In the genomic region with DNA sequence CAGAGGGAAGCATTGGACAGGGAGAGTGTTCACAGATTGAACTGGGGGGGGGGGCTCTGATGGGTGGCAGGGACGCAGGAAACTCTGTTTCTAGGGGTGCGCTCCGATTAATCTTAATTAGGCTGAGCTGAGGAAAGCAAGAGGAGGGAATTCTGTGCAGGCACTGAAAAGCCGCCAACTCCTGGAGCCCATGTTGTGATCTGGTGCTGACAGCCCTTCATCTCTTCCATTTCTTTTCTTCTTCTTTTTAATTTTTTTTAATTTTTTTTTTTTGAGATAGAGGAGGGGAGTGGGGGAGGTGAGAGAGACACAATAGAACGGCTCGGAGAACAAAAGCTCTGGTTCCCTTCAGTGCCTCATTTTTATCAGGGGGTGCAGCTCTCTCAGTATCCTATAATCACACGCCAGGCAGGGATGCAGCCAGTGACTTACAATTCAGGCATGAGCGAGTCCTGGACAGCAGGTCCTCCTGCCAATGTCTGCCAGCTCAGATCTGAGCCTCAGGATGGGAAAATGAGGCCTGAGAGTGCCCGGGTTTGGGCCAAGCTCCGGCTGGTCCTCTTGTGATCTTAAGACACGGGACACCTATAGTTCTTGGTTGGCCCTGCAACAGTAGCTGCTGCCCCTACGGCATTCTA, we compare ENCODE assay signal across 11 mouse cellular contexts.
A peak's percentile ranks its signal among the peaks of the same experiment; 100 is the strongest.
DNase-seq lines count a peak whose midpoint lies in the region; ATAC-seq and TF ChIP-seq lines count a peak whose summit lies in the region.
"Had no signal": no experiment of that assay in that cellular context is flagged by ENCODE, and none has a peak within 500 bp of the region (broad histone marks: within the 10 kb centered on the region; RNA-seq: fewer than 3 reads in every experiment).

No protein-coding gene starts in this region.

- no peak overlapping the region for H3K9ac ChIP-seq in midbrain, embryonic 14.5 days (replicated peaks; ENCODE audit: low read length)
- H3K9ac ChIP-seq in midbrain, embryonic 11.5 days (ENCODE audit: low read length), result no peak overlapping the region
- no peak overlapping the region; the same call in 1 of the 2 replicates for H3K9ac ChIP-seq in forebrain, embryonic 15.5 days (replicated peaks)
- no peak overlapping the region for H3K9ac ChIP-seq in neural tube, embryonic 15.5 days (replicated peaks)
- no peak overlapping the region for H3K9ac ChIP-seq in liver, postnatal 0 days (replicated peaks)

- DNase-seq in midbrain, embryonic 14.5 days, result peak; percentile 23
- no peak for DNase-seq in midbrain, embryonic 11.5 days (ENCODE audit: low spot score, missing footprints)
- peak; percentile 81 to 84 for DNase-seq in cerebellum, postnatal 10 days
- DNase-seq in liver, postnatal 0 days, result no peak
- DNase-seq in embryo, embryonic 11 days, result no peak
- DNase-seq: thymus, postnatal 4 days had no signal

- H3K27me3 ChIP-seq in midbrain, embryonic 14.5 days (ENCODE audit: control insufficient read depth, insufficient read depth, low read length), result no peaks in the 10 kb centered on the region
- no peaks in the 10 kb centered on the region for H3K27me3 ChIP-seq in midbrain, embryonic 11.5 days (ENCODE audit: control insufficient read depth, insufficient read depth, low read length)
- no peaks in the 10 kb centered on the region for H3K27me3 ChIP-seq in forebrain, embryonic 15.5 days
- H3K27me3 ChIP-seq in neural tube, embryonic 15.5 days (replicated peaks), result no peaks in the 10 kb centered on the region
- H3K27me3 ChIP-seq in liver, postnatal 0 days (ENCODE audit: insufficient read depth, low read length), result no peaks in the 10 kb centered on the region

- peaks cover 12% of the 10 kb centered on the region; the same call in 1 of the 2 replicates for H3K4me1 ChIP-seq in midbrain, embryonic 14.5 days (ENCODE audit: control insufficient read depth, insufficient read depth, low read length)
- peaks cover 7% of the 10 kb centered on the region for H3K4me1 ChIP-seq in midbrain, embryonic 11.5 days (ENCODE audit: control insufficient read depth, insufficient read depth, low read length)
- H3K4me1 ChIP-seq in forebrain, embryonic 15.5 days, result peaks cover 28% of the 10 kb centered on the region
- H3K4me1 ChIP-seq in neural tube, embryonic 15.5 days, result peaks cover 23% of the 10 kb centered on the region
- peaks cover 3% of the 10 kb centered on the region for H3K4me1 ChIP-seq in liver, postnatal 0 days (ENCODE audit: insufficient read depth)

- TF ChIP-seq CTCF in liver, postnatal 0 days (IDR thresholded peaks at IDR 0.05; ENCODE audit: low read depth), result no peak

- H3K36me3 ChIP-seq in midbrain, embryonic 14.5 days (ENCODE audit: control insufficient read depth, insufficient read depth, low read length), result no peaks in the 10 kb centered on the region
- H3K36me3 ChIP-seq in midbrain, embryonic 11.5 days (ENCODE audit: control insufficient read depth, insufficient read depth, low read length), result no peaks in the 10 kb centered on the region
- no peaks in the 10 kb centered on the region for H3K36me3 ChIP-seq in forebrain, embryonic 15.5 days
- H3K36me3 ChIP-seq in neural tube, embryonic 15.5 days, result no peaks in the 10 kb centered on the region
- no peaks in the 10 kb centered on the region for H3K36me3 ChIP-seq in liver, postnatal 0 days (replicated peaks; ENCODE audit: insufficient read depth, low read length)

- TF ChIP-seq EP300 in liver, postnatal 0 days (IDR thresholded peaks at IDR 0.05; ENCODE audit: low read depth), result no peak

- H3K4me2 ChIP-seq in midbrain, embryonic 14.5 days (ENCODE audit: low read length), result no peak overlapping the region
- no peak overlapping the region for H3K4me2 ChIP-seq in midbrain, embryonic 11.5 days
- H3K4me2 ChIP-seq in forebrain, embryonic 15.5 days (replicated peaks), result no peak overlapping the region
- no peak overlapping the region for H3K4me2 ChIP-seq in neural tube, embryonic 15.5 days
- no peak overlapping the region for H3K4me2 ChIP-seq in liver, postnatal 0 days (ENCODE audit: low read depth, low read length)
- H3K4me2 ChIP-seq: liver, embryonic 11.5 days had no signal

- WGBS in midbrain, embryonic 14.5 days, result 56% methylated on average over 12 of the region's 12 CpGs
- WGBS in midbrain, embryonic 11.5 days, result 74% methylated on average over 12 of the region's 12 CpGs
- 34% methylated on average over 12 of the region's 12 CpGs for WGBS in forebrain, embryonic 15.5 days
- WGBS in neural tube, embryonic 15.5 days, result 81% methylated on average over 12 of the region's 12 CpGs
- 83% methylated on average over 12 of the region's 12 CpGs for WGBS in liver, postnatal 0 days (ENCODE audit: insufficient replicate concordance)

- H3K4me3 ChIP-seq in midbrain, embryonic 14.5 days (replicated peaks; ENCODE audit: low read depth, low read length), result no peak overlapping the region
- H3K4me3 ChIP-seq in midbrain, embryonic 11.5 days (ENCODE audit: low read depth, low read length), result no peak overlapping the region
- no peak overlapping the region for H3K4me3 ChIP-seq in forebrain, embryonic 15.5 days
- no peak overlapping the region for H3K4me3 ChIP-seq in neural tube, embryonic 15.5 days (replicated peaks)
- no peak overlapping the region for H3K4me3 ChIP-seq in liver, postnatal 0 days (ENCODE audit: low read depth, low read length)

- 0 out of 2 replicates have a peak, but pooled peaks have one; percentile 24 for ATAC-seq in midbrain, embryonic 14.5 days (ENCODE audit: low FRiP score, low TSS enrichment)
- ATAC-seq in midbrain, embryonic 11.5 days (ENCODE audit: low FRiP score), result no peak
- peak; percentile 53 for ATAC-seq in forebrain, embryonic 15.5 days (replicated peaks)
- ATAC-seq in neural tube, embryonic 15.5 days (ENCODE audit: low FRiP score), result no peak
- ATAC-seq in liver, postnatal 0 days, result no peak
- ATAC-seq: activated CD4-positive, CD25-positive, alpha-beta regulatory T cell, adult 4 months; intestine, embryonic 16.5 days had no signal

- no peaks in the 10 kb centered on the region for H3K9me3 ChIP-seq in midbrain, embryonic 14.5 days (ENCODE audit: control insufficient read depth, low read length)
- no peaks in the 10 kb centered on the region for H3K9me3 ChIP-seq in midbrain, embryonic 11.5 days (ENCODE audit: control insufficient read depth, low read length)
- H3K9me3 ChIP-seq in forebrain, embryonic 15.5 days, result no peaks in the 10 kb centered on the region
- no peaks in the 10 kb centered on the region for H3K9me3 ChIP-seq in neural tube, embryonic 15.5 days (replicated peaks)
- no peaks in the 10 kb centered on the region for H3K9me3 ChIP-seq in liver, postnatal 0 days (ENCODE audit: low read length)

- H3K27ac ChIP-seq in midbrain, embryonic 14.5 days (replicated peaks; ENCODE audit: low read depth, low read length), result no peak overlapping the region; the same call in 1 of the 2 replicates
- no peak overlapping the region for H3K27ac ChIP-seq in midbrain, embryonic 11.5 days (ENCODE audit: low read depth, low read length)
- peak overlapping the region; percentile 85 for H3K27ac ChIP-seq in forebrain, embryonic 15.5 days (replicated peaks)
- 0 out of 2 replicates have a peak overlapping the region, but pooled peaks have one; percentile 9 for H3K27ac ChIP-seq in neural tube, embryonic 15.5 days (replicated peaks)
- H3K27ac ChIP-seq in liver, postnatal 0 days (ENCODE audit: low read depth), result no peak overlapping the region

Comparison
In these comparisons a context has a peak if more than half of its experiments do, and no peak if none do; other contexts are left out.
1. ATAC-seq: peak in midbrain, embryonic 14.5 days (single experiment) and forebrain, embryonic 15.5 days (single experiment); none in midbrain, embryonic 11.5 days (single experiment), neural tube, embryonic 15.5 days (single experiment) and liver, postnatal 0 days (single experiment).
2. DNase-seq: peak in midbrain, embryonic 14.5 days (single experiment) and cerebellum, postnatal 10 days (2 of 2); none in midbrain, embryonic 11.5 days (single experiment), liver, postnatal 0 days (single experiment) and embryo, embryonic 11 days (single experiment).
3. H3K27ac ChIP-seq: peak in forebrain, embryonic 15.5 days (single experiment) and neural tube, embryonic 15.5 days (single experiment); none in midbrain, embryonic 14.5 days (single experiment), midbrain, embryonic 11.5 days (single experiment) and liver, postnatal 0 days (single experiment).